Mouse (Mus musculus): ENCODE data around the gene Gm20388.

The Gm20388 gene

DNA sequence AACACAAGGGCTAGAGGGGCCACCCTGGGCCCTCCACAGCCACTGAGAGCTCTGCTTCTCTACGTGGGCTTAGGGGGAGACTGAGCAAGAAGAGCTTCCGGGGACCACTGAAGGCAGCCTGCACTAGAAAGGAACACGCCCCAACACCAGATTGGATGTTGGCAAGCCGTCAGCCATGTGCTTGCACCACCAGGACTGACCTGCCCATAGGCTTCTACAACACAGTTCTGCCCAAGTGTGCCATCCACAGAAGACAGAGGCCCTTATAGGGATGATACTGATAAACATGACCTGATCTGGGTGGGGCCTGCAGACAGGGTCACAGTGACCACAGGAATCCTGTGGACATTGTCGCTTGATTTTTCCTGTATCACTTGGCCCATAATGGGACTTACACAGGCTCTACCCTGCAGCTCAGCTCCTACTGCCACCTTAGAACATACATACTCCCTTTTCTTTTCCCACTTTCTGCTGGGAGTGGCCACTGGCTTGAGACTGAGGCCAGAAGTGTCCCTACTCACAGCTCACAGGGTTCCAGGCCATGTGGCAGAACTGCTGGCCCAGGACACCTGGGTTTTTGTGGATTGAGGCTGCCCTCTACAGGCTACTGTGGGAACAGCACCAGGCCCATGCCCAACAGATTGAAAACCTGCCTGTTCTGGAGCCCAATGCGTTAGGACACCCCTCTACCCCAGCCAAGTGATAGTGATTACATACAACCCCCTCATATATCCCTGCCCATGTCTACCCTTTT is 2422.3 kb downstream of the Gm20388 start:
- peak; percentile 55 for DNase-seq (ENCODE audit: extremely low read depth, insufficient read length, low spot score)

DNA sequence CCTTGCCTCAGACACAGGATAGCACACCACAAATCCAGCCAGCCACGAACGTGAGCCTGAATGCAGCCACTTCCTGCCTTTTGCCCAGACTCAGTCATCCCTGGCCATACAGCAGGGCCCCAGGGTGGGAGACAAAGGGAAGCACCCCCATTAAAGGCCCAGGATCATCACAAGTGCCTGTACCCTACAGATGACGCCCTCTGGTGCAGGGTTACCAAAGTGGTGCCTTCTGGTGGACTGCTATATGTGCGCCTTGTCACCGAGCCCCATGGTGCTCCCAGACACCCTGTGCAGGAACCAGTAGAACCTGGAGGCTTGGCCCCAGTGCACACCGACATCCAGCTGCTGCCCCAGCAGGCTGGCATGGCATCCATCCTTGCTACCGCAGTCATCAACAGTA is 2422.9 kb downstream of the Gm20388 start:
- no peak for DNase-seq (ENCODE audit: extremely low read depth, insufficient read length, low spot score)

DNA sequence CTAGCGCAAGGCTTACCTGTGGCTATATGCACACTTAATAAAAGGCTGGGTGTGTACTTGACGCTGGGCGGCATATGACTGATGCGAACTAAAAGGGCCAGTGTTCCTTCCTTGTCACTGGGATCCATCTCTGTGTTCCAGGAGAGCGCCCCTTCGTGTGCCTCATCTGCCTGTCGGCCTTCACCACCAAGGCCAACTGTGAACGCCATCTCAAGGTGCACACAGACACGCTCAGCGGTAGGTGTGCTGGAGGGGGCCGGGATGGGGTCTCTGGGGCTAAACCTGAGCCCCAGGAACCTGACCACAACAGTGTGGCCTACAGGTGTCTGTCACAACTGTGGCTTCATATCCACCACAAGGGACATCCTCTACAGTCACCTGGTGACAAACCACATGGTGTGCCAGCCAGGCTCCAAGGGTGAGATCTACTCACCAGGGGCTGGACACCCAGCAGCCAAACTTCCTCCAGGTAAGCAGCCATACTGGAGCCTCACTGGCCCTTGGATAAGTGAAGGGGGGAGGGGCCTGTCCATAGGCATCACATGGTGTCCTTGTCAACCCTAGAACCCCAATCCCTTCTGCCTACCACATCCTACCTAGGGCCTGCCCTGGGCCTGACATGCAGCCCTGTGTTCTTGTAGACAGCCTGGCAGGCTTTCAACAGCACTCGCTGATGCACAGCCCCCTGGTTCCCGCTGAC is 2424.3 kb downstream of the Gm20388 start:
- no peak for DNase-seq (ENCODE audit: extremely low read depth, insufficient read length, low spot score)

DNA sequence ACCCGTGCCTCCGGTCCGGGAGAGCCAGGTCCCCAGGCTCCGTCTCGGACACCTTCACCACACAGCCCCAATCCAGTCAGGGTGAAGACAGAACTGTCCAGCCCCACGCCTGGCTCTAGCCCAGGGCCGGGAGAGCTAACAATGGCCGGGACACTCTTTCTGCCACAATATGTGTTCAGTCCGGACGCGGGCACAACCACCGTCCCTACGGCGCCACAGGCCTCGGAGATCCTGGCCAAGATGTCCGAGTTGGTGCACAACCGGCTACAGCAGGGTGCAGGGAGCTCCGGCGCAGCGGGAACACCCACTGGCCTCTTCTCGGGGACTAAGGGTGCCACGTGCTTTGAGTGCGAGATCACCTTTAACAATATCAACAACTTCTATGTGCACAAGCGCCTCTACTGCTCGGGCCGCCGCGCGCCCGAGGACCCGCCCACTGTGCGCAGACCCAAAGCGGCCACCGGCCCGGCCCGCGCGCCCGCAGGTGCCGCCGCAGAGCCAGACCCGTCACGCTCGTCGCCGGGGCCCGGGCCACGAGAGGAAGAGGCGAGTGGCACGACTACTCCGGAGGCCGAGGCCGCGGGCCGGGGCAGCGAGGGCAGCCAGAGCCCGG is 2425.1 kb downstream of the Gm20388 start:
- DNase-seq (ENCODE audit: extremely low read depth, insufficient read length, low spot score) = no peak

DNA sequence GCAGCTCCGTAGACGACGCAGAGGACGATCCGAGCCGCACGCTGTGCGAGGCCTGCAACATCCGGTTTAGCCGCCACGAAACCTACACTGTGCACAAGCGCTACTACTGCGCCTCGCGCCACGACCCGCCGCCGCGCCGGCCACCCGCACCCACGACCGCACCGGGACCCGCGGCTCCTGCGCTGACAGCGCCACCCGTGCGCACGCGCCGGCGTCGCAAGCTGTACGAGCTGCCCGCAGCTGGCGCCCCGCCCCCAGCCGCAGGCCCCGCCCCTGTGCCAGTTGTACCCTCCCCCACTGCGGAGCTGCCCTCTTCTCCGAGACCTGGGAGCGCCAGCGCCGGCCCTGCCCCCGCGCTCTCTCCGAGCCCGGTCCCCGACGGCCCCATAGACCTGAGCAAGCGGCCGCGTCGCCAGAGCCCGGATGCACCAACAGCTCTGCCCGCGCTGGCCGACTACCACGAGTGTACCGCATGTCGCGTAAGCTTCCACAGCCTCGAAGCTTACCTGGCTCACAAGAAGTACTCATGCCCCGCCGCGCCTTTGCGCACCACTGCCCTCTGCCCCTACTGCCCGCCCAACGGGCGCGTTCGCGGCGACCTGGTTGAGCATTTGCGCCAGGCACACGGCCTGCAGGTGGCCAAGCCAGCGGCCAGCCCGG is 2425.7 kb downstream of the Gm20388 start:
- DNase-seq (ENCODE audit: extremely low read depth, insufficient read length, low spot score) = no peak

DNA sequence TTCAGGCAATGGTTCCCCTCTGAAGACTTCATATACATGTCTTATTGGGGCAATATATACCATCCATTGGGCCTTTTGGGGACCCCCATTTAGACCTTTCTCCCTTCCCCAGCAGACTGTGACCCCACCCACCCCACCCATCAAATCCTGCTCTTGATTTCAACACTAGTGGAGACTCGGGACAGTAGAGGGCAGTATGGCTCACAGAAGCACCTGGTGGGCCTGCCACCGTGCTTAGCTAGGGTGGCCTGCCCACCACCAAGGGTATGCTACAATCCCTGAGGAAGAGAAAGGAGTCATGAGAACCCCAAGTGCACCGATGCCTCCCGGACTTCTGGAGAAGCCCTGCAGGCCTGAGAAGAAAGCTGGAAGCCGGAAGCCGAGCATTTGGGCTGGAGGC is 2428.2 kb downstream of the Gm20388 start:
- no peak for DNase-seq (ENCODE audit: extremely low read depth, insufficient read length, low spot score)

DNA sequence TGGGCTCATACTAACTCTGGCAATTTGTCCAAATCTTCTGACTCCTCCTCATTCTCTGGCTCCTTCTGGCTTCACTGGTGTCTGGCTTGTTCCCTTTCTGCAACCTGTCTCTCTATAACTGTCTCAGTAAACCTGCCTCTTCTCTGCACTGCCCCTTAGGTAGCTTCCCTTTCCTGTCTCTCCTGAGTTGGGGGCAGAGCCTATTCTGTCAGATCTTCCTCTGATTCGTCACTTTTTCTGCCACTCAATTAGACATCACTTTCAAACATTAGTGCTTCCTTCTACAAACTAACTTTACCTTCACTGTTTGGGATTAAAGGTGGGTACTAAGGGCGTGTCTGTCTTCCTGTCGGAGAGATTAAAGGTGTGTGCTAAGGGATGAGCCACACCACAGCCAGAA is 2430.1 kb downstream of the Gm20388 start:
- no peak for DNase-seq (ENCODE audit: extremely low read depth, insufficient read length, low spot score)

DNA sequence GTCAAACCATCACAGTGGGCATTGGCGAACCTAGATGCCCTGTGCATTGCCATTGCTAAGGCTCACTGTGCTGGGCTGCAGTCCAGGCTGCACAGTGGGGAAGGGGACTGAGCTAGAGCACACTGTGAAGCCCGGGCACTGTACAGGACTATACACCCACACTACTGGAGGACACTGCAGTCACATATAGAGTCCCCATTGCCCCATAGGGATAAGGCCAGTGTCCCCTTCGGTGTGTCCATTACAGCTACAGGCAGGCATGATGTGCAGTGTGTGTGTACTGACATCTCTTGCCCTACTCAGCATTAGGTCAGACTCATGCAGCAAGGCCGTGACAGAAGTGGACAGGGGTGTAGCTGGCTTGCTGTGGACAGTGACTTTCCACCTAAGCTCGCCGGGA is 2431.1 kb downstream of the Gm20388 start:
- DNase-seq (ENCODE audit: extremely low read depth, insufficient read length, low spot score) = no peak

DNA sequence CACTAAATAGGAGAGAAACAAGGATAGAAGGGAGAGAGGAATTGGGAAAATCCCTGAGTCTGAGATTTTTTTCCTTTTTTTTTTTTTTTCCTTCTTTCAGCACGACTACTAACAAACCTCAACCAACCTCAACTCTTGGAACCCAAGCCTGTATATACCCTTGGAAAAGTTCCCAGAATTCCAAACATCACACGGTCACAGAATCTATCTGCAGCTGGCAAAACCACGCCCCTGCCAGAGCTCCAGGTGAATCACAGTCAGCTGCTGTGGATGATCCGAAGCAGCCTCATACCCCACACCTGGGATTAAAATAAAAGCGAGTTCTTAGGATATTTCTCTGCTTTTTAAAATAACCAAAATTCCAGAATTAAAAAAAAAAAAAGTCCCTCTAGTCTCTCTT is 2431.7 kb downstream of the Gm20388 start:
- peak; percentile 65 for DNase-seq (ENCODE audit: extremely low read depth, insufficient read length, low spot score)

DNA sequence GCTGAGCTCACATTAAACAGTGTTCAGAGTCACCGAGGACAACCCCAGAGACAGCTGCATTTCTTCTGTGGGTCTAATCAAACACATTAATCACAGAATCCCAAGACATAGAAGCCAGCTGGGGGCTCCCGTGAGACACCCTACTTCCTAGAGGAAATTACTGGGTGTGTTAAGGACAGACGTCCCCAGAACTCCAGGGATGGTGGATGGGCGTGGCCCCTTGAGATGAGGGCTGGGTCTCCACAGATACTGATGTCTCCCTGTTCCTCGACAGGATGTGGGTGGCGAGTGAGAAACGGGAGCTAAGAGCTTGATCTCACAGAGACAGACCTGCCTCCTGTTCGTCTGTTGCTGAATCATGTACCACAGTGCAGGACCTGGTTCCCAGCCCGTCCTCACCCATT is 2432.2 kb downstream of the Gm20388 start:
- DNase-seq (ENCODE audit: extremely low read depth, insufficient read length, low spot score) = peak; percentile 65

DNA sequence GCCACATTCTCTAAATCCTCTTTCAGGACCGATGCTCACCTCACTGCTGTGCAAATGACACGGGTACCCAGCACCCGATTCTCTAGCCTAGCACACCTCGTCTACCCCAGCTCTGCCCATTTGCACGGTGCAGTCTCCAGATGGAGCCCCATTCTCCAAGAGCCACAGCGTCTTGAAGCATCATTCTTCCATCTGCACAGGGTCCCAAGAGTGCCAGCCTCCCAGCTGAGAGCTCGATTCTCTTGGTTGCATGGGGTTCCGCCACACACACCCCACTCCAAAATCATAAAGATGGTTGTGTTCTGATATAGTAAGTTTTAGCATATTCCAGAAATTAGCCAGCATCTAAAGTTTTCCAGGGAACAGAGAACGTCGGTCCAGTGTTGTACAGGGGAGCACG is 2432.7 kb downstream of the Gm20388 start:
- DNase-seq (ENCODE audit: extremely low read depth, insufficient read length, low spot score) = no peak

DNA sequence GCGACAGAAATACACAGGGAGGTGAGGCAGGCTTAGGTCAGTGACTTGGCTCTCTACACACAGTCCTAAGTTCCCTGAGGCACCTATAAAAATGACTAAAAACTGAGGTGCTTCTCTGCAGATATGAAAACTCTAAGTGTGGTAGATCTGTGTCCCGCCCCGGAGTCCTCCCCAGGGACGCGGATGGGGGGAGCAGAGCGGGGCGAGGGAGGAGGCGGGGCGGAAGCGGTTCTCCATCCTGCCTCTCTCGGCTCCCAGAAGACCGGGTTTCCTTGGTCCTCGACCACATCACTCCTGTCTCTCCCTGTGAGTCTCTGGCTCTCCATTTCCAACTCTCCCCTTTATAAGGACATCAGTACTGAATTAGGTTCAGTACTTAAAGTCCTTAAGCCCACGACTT is 2433.1 kb downstream of the Gm20388 start:
- DNase-seq (ENCODE audit: extremely low read depth, insufficient read length, low spot score) = peak; percentile 84

DNA sequence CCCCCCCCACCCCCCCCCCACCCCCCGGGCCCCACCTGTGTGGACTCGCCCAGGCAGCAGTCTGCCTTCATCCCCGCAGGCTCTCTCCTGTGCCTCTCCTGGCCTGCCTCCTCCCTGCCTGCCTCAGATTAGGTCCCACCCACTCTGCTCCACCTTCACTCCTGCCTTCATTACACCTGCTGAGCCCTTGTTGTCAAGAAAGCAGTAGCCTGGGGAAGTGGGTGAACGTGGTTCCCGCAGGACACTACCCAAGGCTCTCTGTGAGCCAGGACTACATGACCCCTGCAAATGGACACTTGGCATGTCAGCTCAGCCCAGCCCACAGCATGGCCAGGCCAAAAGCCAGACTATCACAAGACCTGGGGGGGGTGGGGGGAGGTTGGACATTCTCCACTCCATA is 2433.6 kb downstream of the Gm20388 start:
- DNase-seq (ENCODE audit: extremely low read depth, insufficient read length, low spot score) = peak; percentile 63

DNA sequence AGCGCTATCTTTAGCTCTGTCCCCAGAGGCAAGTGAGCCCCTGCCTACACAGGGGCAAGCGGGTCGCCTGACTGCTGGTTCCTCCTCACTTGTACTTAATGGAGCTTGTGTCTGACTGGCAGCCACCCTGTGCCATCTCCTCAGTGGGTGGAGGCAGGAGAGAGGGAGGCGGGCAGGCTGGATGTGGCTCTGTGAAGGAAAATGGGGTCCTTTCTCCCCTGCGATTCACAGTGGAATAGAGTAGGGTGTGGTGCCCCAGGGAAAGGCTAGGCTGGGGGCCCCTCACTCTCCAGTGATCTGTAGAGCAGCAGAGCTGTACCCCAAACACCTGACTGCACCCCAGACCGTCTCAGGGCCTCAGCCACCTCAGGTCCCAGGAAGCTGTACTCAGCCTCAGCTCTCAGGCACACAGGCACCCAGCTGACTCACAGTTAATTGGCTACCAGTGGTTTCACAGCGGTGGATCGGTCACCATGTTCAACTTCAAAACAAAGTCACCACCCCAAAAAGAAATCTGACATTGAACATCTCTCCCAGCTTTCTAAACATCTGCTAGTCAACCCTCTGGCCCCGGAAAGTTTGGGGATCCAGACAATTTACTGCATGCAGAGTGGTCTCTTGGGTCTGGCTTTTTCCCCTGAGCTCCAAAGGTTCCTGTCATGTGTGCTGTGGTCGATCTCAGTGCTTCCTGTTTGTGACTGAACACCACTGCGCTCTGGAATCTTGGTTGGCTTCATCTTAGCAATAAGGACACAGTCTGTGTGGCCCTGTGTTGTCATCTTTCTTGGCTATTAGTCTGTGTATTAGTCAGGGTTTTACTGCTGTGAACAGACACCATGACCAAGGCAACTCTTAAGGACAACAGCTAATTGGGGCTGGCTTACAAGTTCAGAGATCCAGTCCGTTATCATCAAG is 2434.8 kb downstream of the Gm20388 start:
- peak; percentile 69 for DNase-seq (ENCODE audit: extremely low read depth, insufficient read length, low spot score)

DNA sequence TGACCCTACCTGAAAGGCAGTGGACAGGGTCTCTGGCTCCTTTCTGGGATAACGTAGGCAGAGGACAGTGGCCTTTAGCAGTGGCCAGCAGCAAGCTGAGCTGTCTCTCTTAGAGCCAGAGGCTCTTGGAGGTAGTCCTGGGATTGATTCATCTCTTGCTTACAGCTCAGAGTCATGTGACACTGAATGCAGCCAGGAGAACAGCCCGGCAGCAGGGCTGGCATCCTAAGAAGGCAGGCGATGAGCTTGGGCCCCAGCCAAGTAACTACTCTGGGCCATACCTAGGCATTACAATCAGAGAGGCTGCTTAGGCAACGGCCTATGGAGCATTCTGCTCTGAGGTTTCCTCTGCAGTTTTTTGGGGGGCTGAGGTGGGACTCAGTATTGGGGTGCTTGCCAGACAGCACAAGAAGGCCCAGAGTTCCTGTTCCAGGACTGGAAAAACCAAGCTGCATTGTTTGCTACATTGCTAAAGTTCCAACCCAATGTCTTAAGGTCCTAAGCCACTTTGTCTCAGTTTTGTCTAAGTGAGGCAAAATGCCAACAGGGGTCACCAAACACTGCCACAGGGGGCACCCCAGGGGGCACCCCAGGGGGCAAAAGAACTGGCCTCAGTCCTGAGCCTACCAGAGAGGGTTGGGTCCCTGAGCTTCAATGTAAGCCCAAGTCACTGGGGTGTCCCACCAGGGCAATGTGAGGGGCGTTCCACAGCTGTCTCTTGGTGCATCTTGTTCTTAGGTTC is 2437.3 kb downstream of the Gm20388 start:
- peak; percentile 78 for DNase-seq (ENCODE audit: extremely low read depth, insufficient read length, low spot score)

DNA sequence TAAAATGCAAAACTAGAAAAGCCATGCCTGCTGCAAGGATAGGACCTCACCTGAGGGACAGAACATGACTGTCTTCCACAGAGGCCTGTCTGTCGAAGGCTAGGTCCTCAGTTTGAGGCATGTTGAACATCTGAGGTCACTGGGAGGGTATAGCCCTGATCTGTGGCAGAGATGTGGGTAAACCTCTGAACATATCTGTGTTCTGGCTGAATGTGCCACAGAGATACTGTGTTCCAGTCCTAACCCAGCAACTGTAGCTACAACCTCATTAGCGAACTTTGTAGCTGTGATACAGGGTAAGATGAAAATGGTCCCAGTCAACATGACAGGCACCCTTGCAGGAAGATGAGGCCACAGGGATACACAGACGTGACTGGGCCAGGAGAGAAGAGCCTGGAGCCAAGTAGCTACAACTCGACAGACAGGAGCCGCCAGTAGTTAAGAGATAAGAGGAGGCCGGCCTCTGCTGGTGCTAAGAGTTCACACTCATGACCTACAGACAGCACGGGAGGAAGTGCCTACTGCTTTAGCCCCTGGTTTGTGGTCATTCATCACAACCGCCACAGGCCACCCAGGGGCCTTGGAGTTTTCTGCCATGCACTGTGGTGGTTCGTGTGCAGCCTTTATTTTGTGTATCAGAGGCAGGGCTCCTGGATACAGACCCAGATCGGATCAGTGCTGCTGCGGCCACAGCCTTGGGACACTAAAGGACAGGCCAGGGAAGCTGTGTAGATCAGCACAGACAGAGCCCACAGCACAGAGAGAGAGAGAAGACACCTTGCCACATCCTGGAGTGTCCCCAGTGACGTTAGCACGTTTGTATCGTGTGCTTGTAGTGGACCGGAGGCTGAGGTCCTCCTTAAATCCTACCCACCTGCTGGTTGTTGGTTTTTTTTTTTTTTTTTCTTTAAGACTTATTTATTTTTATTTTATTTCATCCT is 2439.0 kb downstream of the Gm20388 start:
- no peak for DNase-seq (ENCODE audit: extremely low read depth, insufficient read length, low spot score)

DNA sequence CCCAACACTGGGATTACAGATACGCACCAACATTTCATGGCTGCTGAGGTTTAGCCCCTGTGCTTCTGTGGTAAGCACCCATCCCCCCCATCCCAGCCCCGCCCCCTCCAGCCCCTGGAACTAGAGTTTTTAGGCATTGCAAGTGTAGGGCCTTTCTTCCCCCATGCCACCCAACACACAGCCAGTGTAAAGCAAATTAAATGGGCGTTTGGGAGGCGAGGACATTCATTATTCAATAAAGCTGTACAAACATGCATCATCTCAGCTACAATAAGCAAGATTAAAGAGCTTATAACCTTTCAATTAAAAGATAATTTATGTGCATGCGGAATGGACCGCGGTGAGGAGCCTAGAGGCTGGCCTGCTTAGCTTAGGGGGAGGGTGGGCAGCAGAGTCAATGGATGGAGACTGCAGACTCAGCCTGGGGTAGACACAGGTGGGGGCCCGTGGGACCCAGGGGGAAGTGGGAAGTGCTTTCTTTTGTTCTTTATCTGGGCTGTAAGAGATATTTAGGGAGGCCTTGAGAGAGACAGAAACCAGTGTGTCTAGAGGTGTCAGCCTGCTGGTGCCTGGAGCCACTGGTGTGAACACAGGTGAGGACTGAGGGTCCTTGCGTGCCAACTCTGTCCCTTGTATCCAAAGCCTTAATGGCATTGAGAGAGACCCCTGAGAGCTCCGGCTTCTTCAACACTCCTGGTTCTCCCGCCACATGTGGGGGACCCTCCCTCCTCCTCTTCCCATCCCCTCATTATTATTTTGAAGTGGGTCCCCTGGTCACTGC is 2439.9 kb downstream of the Gm20388 start:
- DNase-seq (ENCODE audit: extremely low read depth, insufficient read length, low spot score) = no peak

DNA sequence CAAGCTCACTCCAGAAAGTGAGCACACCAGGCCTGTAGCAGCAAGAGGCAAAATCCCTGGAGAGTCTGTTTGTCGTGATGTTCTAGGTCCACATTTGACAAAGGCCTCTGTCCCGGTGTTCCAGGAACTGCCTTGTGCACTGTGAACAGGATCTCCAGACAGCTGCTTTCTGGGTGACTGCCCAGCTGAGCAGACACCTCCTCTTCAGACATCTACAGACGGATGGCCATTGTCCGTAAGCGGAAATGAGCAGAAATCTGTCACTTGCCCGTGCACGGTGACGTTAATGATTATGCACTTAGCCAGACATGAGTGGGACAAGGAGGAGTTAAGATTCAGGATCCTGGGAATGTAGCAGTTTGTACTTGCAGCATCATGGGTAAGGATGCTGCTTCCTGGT is 2443.5 kb downstream of the Gm20388 start:
- DNase-seq (ENCODE audit: extremely low read depth, insufficient read length, low spot score) = no peak

Measured in 3134 (cell line).